In genomic region chr12:17000628-17001027, GRCm38 (mm10) we compare ENCODE assay signal across 8 mouse cellular contexts. TPM values are rescaled to one million over a fixed set of nuclear protein-coding genes. Genes with fewer than 3 reads are reported as not detected.
A peak's percentile ranks its signal among the peaks of the same experiment; 100 is the strongest.
DNase-seq lines count a peak whose midpoint lies in the region; ATAC-seq and TF ChIP-seq lines count a peak whose summit lies in the region.

No protein-coding gene starts in this region.

- H3K27me3 ChIP-seq in stomach, embryonic 16.5 days (ENCODE audit: control insufficient read depth, insufficient read depth, low read length) = no peaks in the 10 kb centered on the region
- H3K27me3 ChIP-seq in stomach, postnatal 0 days (ENCODE audit: control insufficient read depth, insufficient read depth, low read length) = no peaks in the 10 kb centered on the region
- peaks cover 13% of the 10 kb centered on the region for H3K27me3 ChIP-seq in embryonic facial prominence, embryonic 13.5 days
- peaks cover 12% of the 10 kb centered on the region for H3K27me3 ChIP-seq in lung, embryonic 14.5 days (ENCODE audit: insufficient read depth, low read length)
- H3K27me3 ChIP-seq in midbrain, embryonic 16.5 days (ENCODE audit: control insufficient read depth, insufficient read depth, low read depth, low read length) = peaks cover 26% of the 10 kb centered on the region

- WGBS in stomach, embryonic 16.5 days = 51% methylated on average over 6 of the region's 6 CpGs
- 52% methylated on average over 6 of the region's 6 CpGs for WGBS in stomach, postnatal 0 days
- 53% methylated on average over 6 of the region's 6 CpGs for WGBS in embryonic facial prominence, embryonic 13.5 days
- 44% methylated on average over 6 of the region's 6 CpGs for WGBS in lung, embryonic 14.5 days
- 54% methylated on average over 6 of the region's 6 CpGs for WGBS in midbrain, embryonic 16.5 days

- no peak for DNase-seq in stomach, postnatal 0 days (ENCODE audit: low spot score)
- DNase-seq in lung, embryonic 14.5 days = no peak
- DNase-seq in thymus, postnatal 4 days = peak; percentile 45
- DNase-seq in testis, postnatal 10 days (ENCODE audit: low spot score) = no peak
- DNase-seq in retina, embryonic 14.5 days (ENCODE audit: low spot score) = no peak

- no peak for ATAC-seq in stomach, embryonic 16.5 days (ENCODE audit: insufficient read depth, low FRiP score)
- no peak for ATAC-seq in stomach, postnatal 0 days (ENCODE audit: low FRiP score, low TSS enrichment)
- ATAC-seq in embryonic facial prominence, embryonic 13.5 days (ENCODE audit: insufficient number of reproducible peaks, insufficient read depth, low FRiP score, low TSS enrichment, low read depth) = no peak
- no peak for ATAC-seq in lung, embryonic 14.5 days (ENCODE audit: insufficient read depth)
- ATAC-seq in midbrain, embryonic 16.5 days = no peak

- no peak for TF ChIP-seq CTCF in stomach, postnatal 0 days (IDR thresholded peaks at IDR 0.05; ENCODE audit: low read depth)
- TF ChIP-seq CTCF in lung, embryonic 14.5 days (IDR thresholded peaks at IDR 0.05; ENCODE audit: low read depth) = no peak

- TF ChIP-seq EP300 in stomach, postnatal 0 days (optimal IDR thresholded peaks at IDR 0.05) = no peak

- no peaks in the 10 kb centered on the region for H3K36me3 ChIP-seq in stomach, embryonic 16.5 days (ENCODE audit: control insufficient read depth, insufficient read depth, low read length)
- H3K36me3 ChIP-seq in stomach, postnatal 0 days (ENCODE audit: control insufficient read depth, insufficient read depth, low read length) = no peaks in the 10 kb centered on the region; the same call in 1 of the 2 replicates
- no peaks in the 10 kb centered on the region for H3K36me3 ChIP-seq in embryonic facial prominence, embryonic 13.5 days
- 0 out of 2 replicates have a peak, but pooled peaks cover under 1% of the 10 kb centered on the region for H3K36me3 ChIP-seq in lung, embryonic 14.5 days (ENCODE audit: insufficient read depth)
- H3K36me3 ChIP-seq in midbrain, embryonic 16.5 days (ENCODE audit: control insufficient read depth, insufficient read depth, low read length) = no peaks in the 10 kb centered on the region

- peak overlapping the region; percentile 92; the same call in 1 of the 2 replicates for H3K4me2 ChIP-seq in stomach, embryonic 16.5 days (ENCODE audit: low read depth, low read length)
- no peak overlapping the region; the same call in 1 of the 2 replicates for H3K4me2 ChIP-seq in stomach, postnatal 0 days (replicated peaks; ENCODE audit: low read depth)
- peak overlapping the region; percentile 84 for H3K4me2 ChIP-seq in embryonic facial prominence, embryonic 13.5 days
- peak overlapping the region; percentile 91; the same call in 1 of the 2 replicates for H3K4me2 ChIP-seq in lung, embryonic 14.5 days
- H3K4me2 ChIP-seq in midbrain, embryonic 16.5 days (ENCODE audit: low read length) = no peak overlapping the region

- H3K4me3 ChIP-seq in stomach, embryonic 16.5 days (replicated peaks; ENCODE audit: low read length) = no peak overlapping the region
- H3K4me3 ChIP-seq in stomach, postnatal 0 days (ENCODE audit: low read depth, low read length) = no peak overlapping the region
- H3K4me3 ChIP-seq in embryonic facial prominence, embryonic 13.5 days = no peak overlapping the region; the same call in 1 of the 2 replicates
- H3K4me3 ChIP-seq in lung, embryonic 14.5 days (ENCODE audit: low read depth, low read length) = no peak overlapping the region
- no peak overlapping the region for H3K4me3 ChIP-seq in midbrain, embryonic 16.5 days (ENCODE audit: low read depth, low read length)

- peaks cover 8% of the 10 kb centered on the region; the same call in 1 of the 2 replicates for H3K4me1 ChIP-seq in stomach, embryonic 16.5 days (ENCODE audit: control insufficient read depth, insufficient read depth, low read length)
- H3K4me1 ChIP-seq in stomach, postnatal 0 days (replicated peaks; ENCODE audit: control insufficient read depth, insufficient read depth) = no peaks in the 10 kb centered on the region
- peaks cover 22% of the 10 kb centered on the region for H3K4me1 ChIP-seq in embryonic facial prominence, embryonic 13.5 days
- H3K4me1 ChIP-seq in lung, embryonic 14.5 days (ENCODE audit: insufficient read depth) = 0 out of 2 replicates have a peak, but pooled peaks cover 6% of the 10 kb centered on the region
- peaks cover 9% of the 10 kb centered on the region; the same call in 1 of the 2 replicates for H3K4me1 ChIP-seq in midbrain, embryonic 16.5 days (ENCODE audit: control insufficient read depth, insufficient read depth, low read length)

- no peak overlapping the region for H3K27ac ChIP-seq in stomach, embryonic 16.5 days (ENCODE audit: low read length)
- no peak overlapping the region for H3K27ac ChIP-seq in stomach, postnatal 0 days (replicated peaks)
- H3K27ac ChIP-seq in embryonic facial prominence, embryonic 13.5 days = no peak overlapping the region
- no peak overlapping the region for H3K27ac ChIP-seq in lung, embryonic 14.5 days (ENCODE audit: low read depth)
- no peak overlapping the region for H3K27ac ChIP-seq in midbrain, embryonic 16.5 days (ENCODE audit: low read length)

- no peak overlapping the region for H3K9ac ChIP-seq in stomach, embryonic 16.5 days (ENCODE audit: low read length)
- no peak overlapping the region for H3K9ac ChIP-seq in stomach, postnatal 0 days (ENCODE audit: low read length)
- no peak overlapping the region for H3K9ac ChIP-seq in embryonic facial prominence, embryonic 13.5 days
- no peak overlapping the region for H3K9ac ChIP-seq in lung, embryonic 14.5 days
- H3K9ac ChIP-seq in midbrain, embryonic 16.5 days (ENCODE audit: low read depth, low read length) = no peak overlapping the region

- H3K9me3 ChIP-seq in stomach, embryonic 16.5 days (replicated peaks; ENCODE audit: control insufficient read depth, low read length) = no peaks in the 10 kb centered on the region
- no peaks in the 10 kb centered on the region for H3K9me3 ChIP-seq in stomach, postnatal 0 days (ENCODE audit: control insufficient read depth, low read length)
- H3K9me3 ChIP-seq in embryonic facial prominence, embryonic 13.5 days = no peaks in the 10 kb centered on the region
- H3K9me3 ChIP-seq in lung, embryonic 14.5 days (ENCODE audit: low read depth, low read length) = no peaks in the 10 kb centered on the region
- no peaks in the 10 kb centered on the region for H3K9me3 ChIP-seq in midbrain, embryonic 16.5 days (replicated peaks; ENCODE audit: control insufficient read depth, low read length, poor library complexity, severe bottlenecking)

RNA-seq across cellular contexts. Expression of gene Pqlc3, which starts 0.4 kb away (rescaled TPM):
- 13.8 TPM in 2 replicates for polyA plus RNA-seq in stomach, embryonic 16.5 days (2015; fragmentation: Nextera tagmentation; extraction: Ambion mirVana)
- 22.5 and 22.9 TPM in 2 replicates for polyA plus RNA-seq in stomach, postnatal 0 days (2015; fragmentation: Nextera tagmentation; extraction: Ambion mirVana)
- 12.8 and 15.4 TPM in 2 replicates for polyA plus RNA-seq in embryonic facial prominence, embryonic 13.5 days (2015; fragmentation: Nextera tagmentation; extraction: Ambion mirVana)
- polyA plus RNA-seq in lung, embryonic 14.5 days (2014; fragmentation: Nextera tagmentation; extraction: Ambion mirVana) = 3.7 and 3.8 TPM in 2 replicates
- 1.3 and 1.4 TPM in 2 replicates for polyA plus RNA-seq in midbrain, embryonic 16.5 days (2015; fragmentation: Nextera tagmentation; extraction: Ambion mirVana)

RNA-seq across cellular contexts. Expression of gene 2410004P03Rik, which starts 10.9 kb away (rescaled TPM):
- 0.22 and 0.34 TPM in 2 replicates for polyA plus RNA-seq in stomach, embryonic 16.5 days (2015; fragmentation: Nextera tagmentation; extraction: Ambion mirVana)
- 0.29 and 0.38 TPM in 2 replicates for polyA plus RNA-seq in stomach, postnatal 0 days (2015; fragmentation: Nextera tagmentation; extraction: Ambion mirVana)
- polyA plus RNA-seq in embryonic facial prominence, embryonic 13.5 days (2015; fragmentation: Nextera tagmentation; extraction: Ambion mirVana) = 1.6 and 1.9 TPM in 2 replicates
- 0.26 and 0.29 TPM in 2 replicates for polyA plus RNA-seq in lung, embryonic 14.5 days (2014; fragmentation: Nextera tagmentation; extraction: Ambion mirVana)
- polyA plus RNA-seq in midbrain, embryonic 16.5 days (2015; fragmentation: Nextera tagmentation; extraction: Ambion mirVana) = 5.7 and 10.5 TPM in 2 replicates

Comparison
In these comparisons a context has a peak if more than half of its experiments do, and no peak if none do; other contexts are left out.
1. H3K4me2 ChIP-seq: peak in stomach, embryonic 16.5 days (single experiment), embryonic facial prominence, embryonic 13.5 days (single experiment) and lung, embryonic 14.5 days (single experiment); none in stomach, postnatal 0 days (single experiment) and midbrain, embryonic 16.5 days (single experiment).